Mouse (Mus musculus): Measurements from ENCODE around the gene Parp4. TPM values are rescaled to one million over a fixed set of nuclear protein-coding genes. Genes with fewer than 3 reads are reported as not detected.

Gene Parp4
- polyA plus RNA-seq, 1 experiment from 2014 or later: 4.7 TPM

- H3K27ac ChIP-seq (ENCODE audit: low read depth): no peak overlapping the region
- WGBS: 89% methylated on average over 9 of the region's 9 CpGs
These were observed 16.8 kb downstream of the Parp4 start for GRCm38 (mm10) chr14:56592191-56592590.

GRCm38 (mm10) chr14:56594811-56595210, 19.4 kb downstream of the Parp4 start:
- H3K4me3 ChIP-seq (ENCODE audit: low read depth, low read length): no peak overlapping the region
- 88% methylated on average over 1 of the region's 1 CpGs for WGBS
- ATAC-seq (replicated peaks; ENCODE audit: low FRiP score, low TSS enrichment, low read depth): no peak
- no peaks in the 10 kb centered on the region for H3K27me3 ChIP-seq (replicated peaks; ENCODE audit: control insufficient read depth, insufficient read depth, low read length)
- H3K4me2 ChIP-seq (ENCODE audit: low read length): no peak overlapping the region
- H3K9ac ChIP-seq (ENCODE audit: low read length): no peak overlapping the region
- no peak overlapping the region for H3K27ac ChIP-seq (ENCODE audit: low read depth)
- no peaks in the 10 kb centered on the region for H3K9me3 ChIP-seq (ENCODE audit: control insufficient read depth, low read length)
- no peaks in the 10 kb centered on the region for H3K4me1 ChIP-seq (replicated peaks; ENCODE audit: control insufficient read depth, insufficient read depth, low read length)
- H3K36me3 ChIP-seq (ENCODE audit: control insufficient read depth, insufficient read depth, low read length): peaks cover 5% of the 10 kb centered on the region; the same call in 1 of the 2 replicates
- no peak for DNase-seq (ENCODE audit: low spot score)

More at GRCm38 (mm10) chr14:56592191-56592590, 16.8 kb downstream of the Parp4 start:
- H3K9ac ChIP-seq (ENCODE audit: low read length): no peak overlapping the region
- no peak overlapping the region for H3K4me2 ChIP-seq (ENCODE audit: low read length)
- DNase-seq (ENCODE audit: low spot score) (no peak), ATAC-seq (replicated peaks; ENCODE audit: low FRiP score, low TSS enrichment, low read depth) (no peak)
- H3K4me1 ChIP-seq (replicated peaks; ENCODE audit: control insufficient read depth, insufficient read depth, low read length): no peaks in the 10 kb centered on the region
- no peak overlapping the region for H3K4me3 ChIP-seq (ENCODE audit: low read depth, low read length)
- no peaks in the 10 kb centered on the region for H3K9me3 ChIP-seq (ENCODE audit: control insufficient read depth, low read length)
- no peaks in the 10 kb centered on the region for H3K27me3 ChIP-seq (replicated peaks; ENCODE audit: control insufficient read depth, insufficient read depth, low read length)
- peaks cover 5% of the 10 kb centered on the region; the same call in 1 of the 2 replicates for H3K36me3 ChIP-seq (ENCODE audit: control insufficient read depth, insufficient read depth, low read length)

GRCm38 (mm10) chr14:56598759-56599158, 23.3 kb downstream of the Parp4 start:
- Histone ChIP-seq H3K27ac (ENCODE audit: low read depth) (no peak overlapping the region), H3K4me1 (replicated peaks; ENCODE audit: control insufficient read depth, insufficient read depth, low read length) (no peaks in the 10 kb centered on the region; the same call in 1 of the 2 replicates), H3K27me3 (replicated peaks; ENCODE audit: control insufficient read depth, insufficient read depth, low read length) (no peaks in the 10 kb centered on the region), H3K9me3 (ENCODE audit: control insufficient read depth, low read length) (no peaks in the 10 kb centered on the region), H3K9ac (ENCODE audit: low read length) (no peak overlapping the region), H3K4me3 (ENCODE audit: low read depth, low read length) (no peak overlapping the region), H3K36me3 (ENCODE audit: control insufficient read depth, insufficient read depth, low read length) (peaks cover 5% of the 10 kb centered on the region; the same call in 1 of the 2 replicates), H3K4me2 (ENCODE audit: low read length) (no peak overlapping the region)
- DNase-seq (ENCODE audit: low spot score) (peak; percentile 60), ATAC-seq (replicated peaks; ENCODE audit: low FRiP score, low TSS enrichment, low read depth) (no peak)
- WGBS: 54% methylated on average over 6 of the region's 6 CpGs

- ATAC-seq (replicated peaks; ENCODE audit: low FRiP score, low TSS enrichment, low read depth) (no peak), DNase-seq (ENCODE audit: low spot score) (no peak)
- H3K4me3 ChIP-seq (ENCODE audit: low read depth, low read length): no peak overlapping the region
- no peaks in the 10 kb centered on the region for H3K27me3 ChIP-seq (replicated peaks; ENCODE audit: control insufficient read depth, insufficient read depth, low read length)
- H3K36me3 ChIP-seq (ENCODE audit: control insufficient read depth, insufficient read depth, low read length): no peaks in the 10 kb centered on the region
- no peak overlapping the region for H3K27ac ChIP-seq (ENCODE audit: low read depth)
- H3K4me2 ChIP-seq (ENCODE audit: low read length): no peak overlapping the region
- no peaks in the 10 kb centered on the region for H3K9me3 ChIP-seq (ENCODE audit: control insufficient read depth, low read length)
- H3K4me1 ChIP-seq (replicated peaks; ENCODE audit: control insufficient read depth, insufficient read depth, low read length): no peaks in the 10 kb centered on the region; the same call in 1 of the 2 replicates
- 69% methylated on average over 9 of the region's 9 CpGs for WGBS
- H3K9ac ChIP-seq (ENCODE audit: low read length): no peak overlapping the region
These were observed 26.6 kb downstream of the Parp4 start for GRCm38 (mm10) chr14:56602069-56602468.

- no peak for DNase-seq (ENCODE audit: low spot score)
These were observed 29.0 kb downstream of the Parp4 start for GRCm38 (mm10) chr14:56604438-56604837.

GRCm38 (mm10) chr14:56605136-56605535, 29.7 kb downstream of the Parp4 start:
- no peaks in the 10 kb centered on the region for H3K9me3 ChIP-seq (ENCODE audit: control insufficient read depth, low read length)
- H3K36me3 ChIP-seq (ENCODE audit: control insufficient read depth, insufficient read depth, low read length): 0 out of 2 replicates have a peak, but pooled peaks cover 2% of the 10 kb centered on the region
- H3K4me3 ChIP-seq (ENCODE audit: low read depth, low read length): no peak overlapping the region
- 75% methylated on average over 4 of the region's 4 CpGs for WGBS
- H3K9ac ChIP-seq (ENCODE audit: low read length): no peak overlapping the region
- H3K27ac ChIP-seq (ENCODE audit: low read depth): no peak overlapping the region
- no peaks in the 10 kb centered on the region for H3K27me3 ChIP-seq (replicated peaks; ENCODE audit: control insufficient read depth, insufficient read depth, low read length)
- no peak overlapping the region for H3K4me2 ChIP-seq (ENCODE audit: low read length)
- no peaks in the 10 kb centered on the region; the same call in 1 of the 2 replicates for H3K4me1 ChIP-seq (replicated peaks; ENCODE audit: control insufficient read depth, insufficient read depth, low read length)
- DNase-seq (ENCODE audit: low spot score) (no peak), ATAC-seq (replicated peaks; ENCODE audit: low FRiP score, low TSS enrichment, low read depth) (no peak)

More at GRCm38 (mm10) chr14:56604438-56604837, 29.0 kb downstream of the Parp4 start:
- H3K4me3 ChIP-seq (ENCODE audit: low read depth, low read length): no peak overlapping the region
- no peaks in the 10 kb centered on the region; the same call in 1 of the 2 replicates for H3K4me1 ChIP-seq (replicated peaks; ENCODE audit: control insufficient read depth, insufficient read depth, low read length)
- H3K27ac ChIP-seq (ENCODE audit: low read depth): no peak overlapping the region
- no peaks in the 10 kb centered on the region for H3K9me3 ChIP-seq (ENCODE audit: control insufficient read depth, low read length)
- WGBS: 95% methylated on average over 5 of the region's 5 CpGs
- no peak overlapping the region for H3K9ac ChIP-seq (ENCODE audit: low read length)
- H3K4me2 ChIP-seq (ENCODE audit: low read length): no peak overlapping the region
- ATAC-seq (replicated peaks; ENCODE audit: low FRiP score, low TSS enrichment, low read depth): no peak
- H3K27me3 ChIP-seq (replicated peaks; ENCODE audit: control insufficient read depth, insufficient read depth, low read length): no peaks in the 10 kb centered on the region
- H3K36me3 ChIP-seq (ENCODE audit: control insufficient read depth, insufficient read depth, low read length): 0 out of 2 replicates have a peak, but pooled peaks cover 2% of the 10 kb centered on the region

GRCm38 (mm10) chr14:56613212-56613611, 37.8 kb downstream of the Parp4 start:
- Histone ChIP-seq H3K9ac (ENCODE audit: low read length) (no peak overlapping the region), H3K4me3 (ENCODE audit: low read depth, low read length) (no peak overlapping the region), H3K9me3 (ENCODE audit: control insufficient read depth, low read length) (no peaks in the 10 kb centered on the region), H3K4me2 (ENCODE audit: low read length) (no peak overlapping the region), H3K4me1 (replicated peaks; ENCODE audit: control insufficient read depth, insufficient read depth, low read length) (no peaks in the 10 kb centered on the region), H3K27ac (ENCODE audit: low read depth) (no peak overlapping the region), H3K36me3 (ENCODE audit: control insufficient read depth, insufficient read depth, low read length) (peaks cover 16% of the 10 kb centered on the region; the same call in 1 of the 2 replicates), H3K27me3 (replicated peaks; ENCODE audit: control insufficient read depth, insufficient read depth, low read length) (no peaks in the 10 kb centered on the region)
- ATAC-seq (replicated peaks; ENCODE audit: low FRiP score, low TSS enrichment, low read depth) (no peak), DNase-seq (ENCODE audit: low spot score) (no peak)
- WGBS: 87% methylated on average over 3 of the region's 3 CpGs

GRCm38 (mm10) chr14:56617470-56617869, 42.1 kb downstream of the Parp4 start:
- DNase-seq (ENCODE audit: low spot score) (no peak), ATAC-seq (replicated peaks; ENCODE audit: low FRiP score, low TSS enrichment, low read depth) (no peak)
- no peak overlapping the region for H3K4me3 ChIP-seq (ENCODE audit: low read depth, low read length)
- H3K4me2 ChIP-seq (ENCODE audit: low read length): no peak overlapping the region
- no peaks in the 10 kb centered on the region for H3K27me3 ChIP-seq (replicated peaks; ENCODE audit: control insufficient read depth, insufficient read depth, low read length)
- no peaks in the 10 kb centered on the region for H3K4me1 ChIP-seq (replicated peaks; ENCODE audit: control insufficient read depth, insufficient read depth, low read length)
- no peaks in the 10 kb centered on the region for H3K9me3 ChIP-seq (ENCODE audit: control insufficient read depth, low read length)
- no peak overlapping the region for H3K9ac ChIP-seq (ENCODE audit: low read length)
- WGBS: 86% methylated on average over 1 of the region's 1 CpGs
- 0 out of 2 replicates have a peak, but pooled peaks cover 9% of the 10 kb centered on the region for H3K36me3 ChIP-seq (ENCODE audit: control insufficient read depth, insufficient read depth, low read length)
- no peak overlapping the region for H3K27ac ChIP-seq (ENCODE audit: low read depth)

GRCm38 (mm10) chr14:56620425-56620824, 45.0 kb downstream of the Parp4 start:
- no peaks in the 10 kb centered on the region for H3K4me1 ChIP-seq (replicated peaks; ENCODE audit: control insufficient read depth, insufficient read depth, low read length)
- 89% methylated on average over 8 of the region's 8 CpGs for WGBS

More at GRCm38 (mm10) chr14:56620425-56620824, 45.0 kb downstream of the Parp4 start:
- no peak overlapping the region for H3K27ac ChIP-seq (ENCODE audit: low read depth)
- H3K4me3 ChIP-seq (ENCODE audit: low read depth, low read length): no peak overlapping the region
- no peaks in the 10 kb centered on the region for H3K27me3 ChIP-seq (replicated peaks; ENCODE audit: control insufficient read depth, insufficient read depth, low read length)
- H3K9me3 ChIP-seq (ENCODE audit: control insufficient read depth, low read length): no peaks in the 10 kb centered on the region
- ATAC-seq (replicated peaks; ENCODE audit: low FRiP score, low TSS enrichment, low read depth) (no peak), DNase-seq (ENCODE audit: low spot score) (no peak)
- H3K9ac ChIP-seq (ENCODE audit: low read length): no peak overlapping the region
- H3K4me2 ChIP-seq (ENCODE audit: low read length): no peak overlapping the region
- 0 out of 2 replicates have a peak, but pooled peaks cover 6% of the 10 kb centered on the region for H3K36me3 ChIP-seq (ENCODE audit: control insufficient read depth, insufficient read depth, low read length)

Measured in intestine, embryonic 14.5 days (tissue).